10 mouse cellular contexts compared by ENCODE assay signal in the genomic region with DNA sequence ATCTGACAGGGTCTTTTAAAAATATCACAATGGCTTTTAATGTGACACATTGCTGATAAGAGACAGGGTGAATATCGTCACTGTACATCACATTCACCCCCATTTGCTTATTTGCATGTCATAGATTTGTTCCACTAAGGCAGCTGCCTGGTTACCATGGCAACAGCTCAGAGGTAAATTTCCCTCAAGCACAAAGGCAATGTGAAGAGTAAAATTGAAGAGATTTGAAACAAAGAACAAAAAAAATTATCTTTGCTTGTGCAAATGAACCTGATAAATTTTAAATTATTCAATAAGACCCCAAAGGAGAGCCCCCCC.
DNase-seq lines count a peak whose midpoint lies in the region; ATAC-seq lines count a peak whose summit lies in the region.
"Had no signal": no experiment of that assay in that cellular context is flagged by ENCODE, and none has a peak within 500 bp of the region (broad histone marks: within the 10 kb centered on the region; RNA-seq: fewer than 3 reads in every experiment).

No protein-coding gene starts in this region.

- intact Hi-C loops in gastrocnemius, postnatal 14 days (cut with DNase I; ENCODE audit: low total_unique reads): no loop called here

- DNase-seq in A20 (ENCODE audit: low read depth, low spot score): peak; percentile 22
- DNase-seq in brain, adult 2 months (ENCODE audit: low read depth, low spot score): peak; percentile 87
- no peak for DNase-seq in ovary, postnatal 36 days (ENCODE audit: low spot score)
- DNase-seq in urinary bladder, postnatal 36 days (ENCODE audit: low spot score in 2 of 2): no peak
- DNase-seq in gastrocnemius, postnatal 14 days: no peak
- no peak for DNase-seq in lung, postnatal 10 days

- no peaks in the 10 kb centered on the region for H3K27me3 ChIP-seq in hindbrain, embryonic 16.5 days (replicated peaks; ENCODE audit: control insufficient read depth, insufficient read depth, low read length)
- H3K27me3 ChIP-seq in midbrain, embryonic 13.5 days: no peaks in the 10 kb centered on the region
- H3K27me3 ChIP-seq: embryonic facial prominence, embryonic 12.5 days; Patski had no signal

- H3K4me2 ChIP-seq in hindbrain, embryonic 16.5 days (ENCODE audit: low read length): no peak overlapping the region
- H3K4me2 ChIP-seq in midbrain, embryonic 13.5 days (replicated peaks): 0 out of 2 replicates have a peak overlapping the region, but pooled peaks have one; percentile 3
- H3K4me2 ChIP-seq: embryonic facial prominence, embryonic 12.5 days had no signal

- no peaks in the 10 kb centered on the region for H3K36me3 ChIP-seq in hindbrain, embryonic 16.5 days (ENCODE audit: control insufficient read depth, insufficient read depth, low read length)
- no peaks in the 10 kb centered on the region for H3K36me3 ChIP-seq in midbrain, embryonic 13.5 days
- H3K36me3 ChIP-seq: embryonic facial prominence, embryonic 12.5 days had no signal

- ATAC-seq in hindbrain, embryonic 16.5 days: peak; percentile 91
- ATAC-seq in midbrain, embryonic 13.5 days: peak; percentile 93
- ATAC-seq: Patski had no signal

- 8% methylated on average over 1 of the region's 1 CpGs for WGBS in hindbrain, embryonic 16.5 days
- WGBS in midbrain, embryonic 13.5 days: 11% methylated on average over 1 of the region's 1 CpGs

- no peak overlapping the region for H3K4me3 ChIP-seq in hindbrain, embryonic 16.5 days (ENCODE audit: low read length)
- no peak overlapping the region for H3K4me3 ChIP-seq in midbrain, embryonic 13.5 days (replicated peaks)
- H3K4me3 ChIP-seq: embryonic facial prominence, embryonic 12.5 days had no signal

- H3K4me1 ChIP-seq in hindbrain, embryonic 16.5 days (ENCODE audit: control insufficient read depth, insufficient read depth, low read depth, low read length): peaks cover 9% of the 10 kb centered on the region
- H3K4me1 ChIP-seq in midbrain, embryonic 13.5 days (replicated peaks): peaks cover 14% of the 10 kb centered on the region
- H3K4me1 ChIP-seq: embryonic facial prominence, embryonic 12.5 days had no signal

- H3K9ac ChIP-seq in hindbrain, embryonic 16.5 days (ENCODE audit: low read depth, low read length): no peak overlapping the region
- no peak overlapping the region for H3K9ac ChIP-seq in midbrain, embryonic 13.5 days (replicated peaks)
- H3K9ac ChIP-seq: embryonic facial prominence, embryonic 12.5 days had no signal

- no peaks in the 10 kb centered on the region for H3K9me3 ChIP-seq in hindbrain, embryonic 16.5 days (ENCODE audit: control insufficient read depth, low read length)
- no peaks in the 10 kb centered on the region for H3K9me3 ChIP-seq in midbrain, embryonic 13.5 days
- H3K9me3 ChIP-seq: embryonic facial prominence, embryonic 12.5 days had no signal

- peak overlapping the region; percentile 80 for H3K27ac ChIP-seq in hindbrain, embryonic 16.5 days (ENCODE audit: low read depth, low read length)
- H3K27ac ChIP-seq in midbrain, embryonic 13.5 days: peak overlapping the region; percentile 82
- H3K27ac ChIP-seq: embryonic facial prominence, embryonic 12.5 days had no signal

Comparison
In these comparisons a context has a peak if more than half of its experiments do, and no peak if none do; other contexts are left out.
1. DNase-seq: peak in A20 (single experiment) and brain, adult 2 months (single experiment); none in ovary, postnatal 36 days (single experiment), urinary bladder, postnatal 36 days (0 of 2), gastrocnemius, postnatal 14 days (single experiment) and lung, postnatal 10 days (single experiment).